Mouse (Mus musculus) bone marrow macrophage, adult 2 months (primary cell): ENCODE measurements around the gene Itpk1.

ENCODE experiments used
- CTCF ChIP-seq: IDR thresholded peaks from 2 replicates; pipeline ENCODE4 v1.5.1; 2012; ENCODE audit warnings: low read depth, mild to moderate bottlenecking, low read length, moderate library complexity
- POLR2A ChIP-seq: IDR thresholded peaks from 2 replicates; pipeline ENCODE4 v1.6.1; 2012; ENCODE audit warnings: mild to moderate bottlenecking, low read depth, low read length, borderline replicate concordance

DNA sequence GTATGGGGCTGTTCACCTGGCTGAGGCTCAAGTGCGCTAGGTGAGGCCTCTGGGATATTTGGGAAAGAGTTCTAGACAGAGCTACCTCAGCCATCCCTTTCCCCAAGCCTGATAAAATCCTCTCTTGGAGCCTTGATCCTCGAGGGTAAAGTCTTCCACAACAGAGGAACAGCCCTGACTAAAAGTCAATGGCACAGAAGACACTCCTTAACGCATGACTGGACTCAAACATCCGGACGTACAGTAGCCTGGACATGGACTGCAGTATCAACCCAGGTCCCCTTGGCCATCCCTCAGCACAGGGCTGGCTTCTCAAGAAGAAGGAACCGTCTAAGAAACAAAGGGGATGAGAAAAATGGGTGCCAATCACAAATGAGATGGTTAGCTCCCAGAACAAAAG, 21.3 kb downstream of the Itpk1 start:
- TF ChIP-seq CTCF (no peak), POLR2A (no peak)
